Mouse (Mus musculus) lung, postnatal 36 days (tissue): ENCODE results near the gene Cradd.

Source experiments
- DNase-seq: peaks from one replicate; pipeline ENCODE4 v3.0.0; 2022; ENCODE audit warnings: mixed read lengths

Cradd gene

DNA sequence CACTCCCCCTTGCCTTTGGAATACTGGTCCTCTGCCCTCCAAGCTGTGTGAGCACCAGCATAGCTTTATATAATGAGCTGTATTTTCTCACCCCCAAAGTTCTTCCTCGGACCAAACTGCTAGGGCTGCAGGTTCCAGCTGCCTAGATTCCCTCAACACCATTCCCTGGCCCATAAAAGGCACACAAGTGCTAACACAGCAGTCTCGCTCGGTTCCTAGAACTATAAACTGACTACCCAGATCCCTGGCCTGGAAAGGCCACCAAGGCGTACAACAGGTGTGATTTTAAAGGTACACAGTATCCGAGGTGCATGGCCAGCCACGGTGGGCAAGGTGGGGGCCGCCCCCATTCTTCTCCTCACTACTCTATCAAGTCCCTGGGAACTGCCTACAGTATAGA is 54.8 kb downstream of the Cradd start:
- DNase-seq = no peak

DNA sequence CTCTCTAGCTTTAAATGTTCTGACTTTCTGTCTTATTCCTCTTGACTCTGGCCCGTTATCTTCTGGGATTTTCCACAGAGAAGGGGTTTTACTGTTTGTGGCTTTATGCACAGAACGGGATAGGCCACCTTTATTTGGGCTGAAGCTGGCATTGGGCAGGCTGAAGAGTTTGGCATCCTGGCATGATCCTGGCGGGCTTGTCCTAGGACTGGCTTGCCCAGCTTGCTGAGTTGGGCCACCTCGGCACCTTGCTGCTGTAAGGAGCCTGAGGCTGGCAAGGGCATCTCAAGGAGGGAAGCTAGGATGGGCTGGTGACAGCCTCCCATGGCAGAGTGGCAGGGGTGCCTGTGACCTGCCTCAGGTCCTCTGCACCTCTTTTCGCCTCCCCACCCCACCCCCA is 55.6 kb downstream of the Cradd start:
- DNase-seq = no peak

DNA sequence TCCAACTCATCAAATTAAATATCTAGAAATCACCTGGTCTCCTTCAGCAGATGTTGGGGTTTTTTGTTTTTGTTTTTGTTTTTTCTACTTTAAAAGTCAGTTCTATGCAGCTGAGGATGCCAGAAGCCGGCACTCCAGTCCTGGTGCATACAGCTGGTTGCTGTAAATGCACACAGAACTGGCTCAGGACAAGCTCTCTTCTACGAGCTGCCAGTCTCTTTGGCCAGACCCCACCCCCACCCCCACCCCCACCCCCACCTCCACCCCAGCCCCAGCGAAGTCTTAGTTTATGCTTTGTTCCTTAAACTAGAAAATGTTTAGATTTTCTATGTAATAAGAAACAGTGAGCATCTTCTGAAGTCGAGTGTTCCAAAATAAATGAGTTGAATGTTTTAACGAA is 57.0 kb downstream of the Cradd start:
- DNase-seq = no peak

DNA sequence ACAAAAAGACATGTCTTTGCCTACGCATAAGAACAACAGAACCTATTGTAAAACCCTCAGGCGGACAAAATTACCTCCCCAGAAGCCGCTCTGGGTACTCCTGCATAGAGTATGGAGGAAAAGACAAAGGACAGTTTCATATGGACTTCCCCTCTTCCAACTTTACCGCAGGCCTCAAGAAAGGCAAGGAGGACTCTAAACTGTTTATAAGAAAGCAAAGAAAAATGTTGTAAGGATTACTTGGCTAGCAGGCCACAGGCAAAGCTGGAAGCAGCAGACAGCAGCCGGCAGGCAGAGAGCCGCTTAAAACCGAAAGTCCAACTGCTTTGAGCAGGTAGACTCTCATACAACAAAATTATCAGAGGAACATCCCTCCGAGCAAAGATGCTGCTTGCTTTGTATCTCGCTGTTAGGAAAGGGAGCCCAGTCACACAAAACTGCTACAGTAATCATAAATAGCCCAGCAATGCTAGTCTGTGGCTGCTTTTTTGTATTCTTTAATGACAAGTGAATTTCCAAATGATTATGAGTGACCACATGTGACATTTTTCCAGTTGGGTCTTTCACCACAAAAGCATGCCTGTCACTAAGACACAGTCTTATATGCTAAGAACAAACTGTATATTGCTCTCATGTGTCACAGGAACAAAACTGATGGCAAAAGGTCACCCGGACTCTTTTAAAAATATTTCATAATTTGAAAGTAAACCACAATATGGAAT is 57.7 kb downstream of the Cradd start:
- peak; percentile 49 for DNase-seq

DNA sequence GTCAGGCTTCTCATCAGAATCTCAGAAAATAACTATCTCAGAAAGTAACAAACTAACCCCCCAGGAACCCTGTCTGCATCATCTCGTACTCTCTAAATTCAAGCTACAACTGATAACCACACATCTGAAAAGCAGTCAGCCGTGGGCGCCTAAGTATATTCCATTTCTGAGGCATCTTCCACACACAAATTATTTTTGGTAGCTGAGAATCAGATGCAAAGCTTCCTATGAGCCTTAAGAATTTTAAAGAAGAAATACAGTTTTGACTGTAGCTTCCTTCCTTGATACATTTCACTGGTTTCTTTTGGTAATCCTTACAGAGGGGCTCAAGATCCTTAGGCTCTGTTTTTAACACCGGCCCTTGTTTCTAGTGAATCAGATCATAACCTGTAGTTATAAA is 58.4 kb downstream of the Cradd start:
- DNase-seq = no peak

DNA sequence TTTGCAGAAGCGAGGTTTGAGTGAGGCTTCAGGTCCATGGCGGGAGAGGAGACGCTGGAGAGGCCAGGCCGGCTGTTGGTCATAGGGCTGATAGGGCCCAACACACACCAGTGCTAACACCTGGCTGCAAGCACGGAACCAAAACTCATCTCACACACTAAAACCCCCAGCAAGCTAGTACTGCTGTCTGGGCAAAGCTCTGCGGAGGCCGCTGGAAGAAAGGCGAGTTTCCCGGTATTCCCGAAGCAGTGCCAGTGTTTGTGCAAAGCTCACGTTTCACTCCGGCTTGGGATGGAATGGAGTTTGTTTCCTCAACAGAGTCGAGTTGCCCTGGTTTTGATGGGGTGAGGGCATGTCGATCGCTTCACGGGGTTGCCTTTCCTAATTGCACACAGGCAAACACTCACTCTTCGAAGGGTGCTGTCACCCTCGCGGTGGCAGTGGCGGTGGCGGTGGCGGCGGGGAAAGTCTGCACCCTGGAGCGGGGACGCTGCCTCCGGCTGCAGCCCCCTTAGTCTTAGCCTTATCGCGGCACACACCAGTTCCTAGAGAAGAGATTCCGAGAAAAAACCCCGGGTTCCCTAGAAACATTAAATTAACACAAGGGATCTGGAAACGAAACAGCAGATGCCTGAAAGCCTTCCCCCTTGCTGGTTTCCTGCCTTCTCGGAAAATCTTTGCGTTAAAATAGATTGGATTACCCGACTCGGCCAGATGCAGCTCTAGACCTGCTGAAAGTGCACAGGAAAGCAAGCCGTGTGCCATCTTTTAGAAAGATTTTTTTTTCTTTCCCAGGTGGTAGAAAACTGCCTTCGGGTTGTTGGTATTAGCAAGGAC is 59.2 kb downstream of the Cradd start:
- peak; percentile 56 for DNase-seq

DNA sequence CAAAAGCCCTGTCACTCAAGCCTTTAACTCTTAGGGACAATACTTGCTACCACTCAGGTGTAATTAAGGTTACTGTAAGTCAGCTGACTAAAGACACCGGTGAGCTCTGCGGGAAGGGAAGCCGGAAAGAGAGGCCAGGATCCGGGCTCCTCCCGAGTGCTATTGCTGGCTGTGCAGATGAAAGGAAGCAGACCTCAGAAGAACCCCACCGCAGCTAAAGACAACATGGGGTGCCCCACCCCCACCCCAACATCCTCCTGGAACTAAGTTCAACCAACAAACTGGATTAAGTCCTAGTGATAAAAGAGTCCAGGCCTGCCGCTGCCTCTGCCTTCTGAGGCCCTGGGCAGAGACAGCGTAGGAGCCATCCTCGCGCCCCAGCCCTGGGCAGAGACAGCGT is 61.5 kb downstream of the Cradd start:
- peak; percentile 39 for DNase-seq

DNA sequence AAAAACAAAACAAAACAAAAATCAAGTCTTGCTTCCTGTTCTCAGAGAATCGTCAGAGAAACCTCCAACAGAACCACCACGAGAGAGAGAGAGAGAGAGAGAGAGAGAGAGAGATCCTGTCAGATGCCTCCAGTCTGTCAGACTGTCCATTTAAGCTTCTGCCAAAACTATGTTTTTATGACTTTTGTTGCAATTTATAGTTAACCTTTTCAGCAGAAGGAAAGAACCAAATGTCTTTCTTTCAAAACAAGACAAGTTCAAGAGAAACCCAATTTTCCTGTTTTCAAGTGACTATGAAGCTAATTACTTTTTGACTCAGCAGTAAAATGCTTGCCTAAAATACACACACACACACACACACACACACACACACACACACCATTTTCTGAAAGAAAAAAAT is 62.7 kb downstream of the Cradd start:
- DNase-seq = no peak

DNA sequence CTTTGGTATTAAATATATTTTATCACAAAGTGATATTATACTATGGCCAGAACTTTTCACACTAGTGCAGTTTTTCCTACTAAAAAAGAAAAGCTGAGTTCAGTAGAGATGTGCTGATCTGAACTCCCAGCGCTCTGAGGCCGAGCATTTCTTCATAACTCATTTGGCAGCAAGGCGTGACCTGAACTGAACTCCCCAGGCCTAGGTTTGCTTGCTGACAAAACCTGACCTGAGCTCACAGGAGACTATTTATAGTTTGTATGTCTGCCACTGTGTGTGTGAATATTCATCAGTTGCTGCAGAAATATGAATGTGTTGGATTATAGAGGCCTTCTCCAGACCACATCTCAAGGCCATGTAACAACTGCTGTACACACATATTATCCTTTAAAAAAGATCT is 63.5 kb downstream of the Cradd start:
- DNase-seq = peak; percentile 64

DNA sequence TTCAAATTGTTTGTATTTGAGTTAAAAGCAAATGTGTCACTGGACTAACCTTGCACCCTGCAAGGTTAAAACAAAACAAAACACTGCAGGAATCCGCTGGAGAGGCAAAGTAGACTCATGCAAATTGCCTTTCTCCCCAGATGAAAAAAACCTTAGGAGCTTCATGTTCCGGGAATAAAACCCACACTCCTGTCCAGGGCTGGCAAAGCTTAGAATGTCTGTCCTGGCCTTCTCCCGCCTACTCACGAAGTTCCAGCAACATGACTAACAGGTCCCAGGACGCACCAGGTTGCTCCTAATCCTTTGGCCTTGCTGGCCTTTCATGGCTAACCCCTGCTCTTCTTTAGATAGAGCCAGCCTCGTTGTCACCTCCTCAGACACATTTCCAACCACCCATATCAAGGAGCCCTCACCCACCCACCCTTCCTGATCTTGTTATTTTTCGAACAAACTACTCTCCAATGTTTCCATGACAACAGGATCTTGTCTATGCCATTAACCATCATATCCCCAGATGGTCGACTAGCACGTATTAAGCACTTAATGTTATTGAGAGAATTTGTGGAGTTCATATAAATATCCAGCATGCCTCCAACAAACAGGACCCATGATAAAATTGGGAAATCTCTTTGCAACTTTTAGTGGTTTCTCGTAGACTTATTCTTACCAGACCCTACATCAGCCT is 65.3 kb downstream of the Cradd start:
- no peak for DNase-seq

DNA sequence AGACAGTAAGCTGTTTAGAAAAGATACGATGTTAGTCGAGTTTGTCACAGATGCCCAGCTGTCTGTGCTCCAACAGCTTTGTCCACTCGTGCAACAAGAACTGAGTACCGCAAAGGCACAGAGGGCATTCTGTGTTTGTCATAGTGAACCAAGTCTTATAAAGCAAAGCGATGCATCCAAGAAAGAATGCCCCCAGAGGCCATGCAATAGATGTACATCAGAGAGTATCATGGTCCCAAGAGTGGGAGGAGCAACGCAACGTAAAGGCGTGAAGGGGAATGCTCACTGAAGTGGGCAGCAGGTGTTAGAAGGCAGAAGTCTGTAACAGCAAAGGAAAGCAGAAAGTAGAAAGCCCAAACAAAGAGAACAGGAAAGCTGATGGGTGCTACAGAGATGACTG is 66.0 kb downstream of the Cradd start:
- DNase-seq = no peak

DNA sequence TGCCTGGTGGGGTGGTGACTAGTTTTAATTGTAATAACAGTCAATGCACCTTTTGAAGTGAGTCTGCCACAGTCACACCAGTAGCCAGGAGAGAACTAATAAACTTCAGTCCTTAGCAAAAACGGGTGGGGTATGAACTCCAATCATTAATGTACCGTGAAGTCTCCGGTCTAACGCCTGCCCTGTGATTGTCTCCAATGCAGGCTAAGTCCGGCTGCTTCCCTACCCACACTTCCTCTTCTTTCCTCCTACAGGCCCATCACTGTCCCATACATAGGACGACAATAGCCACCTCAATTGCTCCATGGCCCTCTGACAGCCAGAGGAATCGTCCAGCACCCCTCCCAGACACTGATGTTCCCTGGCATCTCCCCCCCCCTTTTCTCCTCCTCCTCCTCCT is 67.8 kb downstream of the Cradd start:
- no peak for DNase-seq

DNA sequence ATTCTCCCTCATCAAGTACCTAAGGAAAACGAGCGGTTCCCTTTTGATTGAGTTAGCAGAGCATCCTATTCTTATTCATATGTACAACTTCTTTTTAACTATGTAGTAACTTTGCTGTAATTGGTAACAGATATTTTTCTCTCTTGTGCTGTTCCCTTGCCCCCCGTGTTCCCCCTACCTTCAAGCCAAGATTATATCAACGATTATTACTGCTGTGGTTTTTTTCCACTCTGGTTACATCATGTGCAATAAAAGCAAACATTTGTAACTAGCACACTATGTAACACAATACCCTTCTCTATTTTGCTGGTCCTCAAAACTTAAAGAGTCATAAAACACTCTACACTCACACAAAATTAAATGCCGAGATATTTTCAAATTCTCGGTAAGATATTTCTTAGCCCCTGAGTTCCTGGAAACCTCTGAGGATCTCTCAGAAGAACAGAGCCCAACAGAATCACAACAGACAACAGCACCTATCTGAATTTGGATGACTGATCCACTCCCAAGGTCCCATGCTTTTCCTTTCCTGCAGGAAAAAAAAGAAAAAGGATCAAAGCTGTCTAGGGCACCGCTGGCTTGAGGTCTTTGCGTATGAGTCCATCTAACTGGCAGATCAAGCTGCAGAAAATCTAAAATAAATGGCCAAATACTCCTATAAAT is 68.8 kb downstream of the Cradd start:
- DNase-seq = no peak

DNA sequence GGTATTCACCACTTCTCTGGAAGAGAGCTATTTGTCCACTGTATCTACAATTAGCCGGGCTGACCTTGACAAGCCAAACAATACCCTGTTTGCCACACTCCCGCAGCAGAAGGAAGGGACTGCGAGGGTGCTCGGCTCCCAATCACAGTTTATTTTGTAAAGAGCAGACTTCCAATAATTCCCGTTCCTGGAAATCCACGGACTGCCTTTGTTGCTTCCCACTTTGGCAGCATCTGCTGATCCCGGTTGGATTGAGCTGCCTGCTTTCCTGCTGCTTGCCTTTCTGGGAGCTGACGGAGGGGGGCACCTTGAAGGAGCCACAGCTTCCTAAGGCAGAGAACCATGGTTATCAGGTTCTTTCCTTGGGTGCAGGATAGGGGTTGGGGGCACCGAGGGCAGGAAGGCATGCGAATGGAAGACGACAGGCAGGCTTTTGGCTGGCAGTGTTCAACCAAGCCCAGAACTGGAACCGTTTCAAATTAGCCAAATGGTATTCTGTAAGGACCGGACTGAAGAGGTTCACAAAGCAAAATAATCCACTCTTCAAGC is 69.4 kb downstream of the Cradd start:
- peak; percentile 64 for DNase-seq

DNA sequence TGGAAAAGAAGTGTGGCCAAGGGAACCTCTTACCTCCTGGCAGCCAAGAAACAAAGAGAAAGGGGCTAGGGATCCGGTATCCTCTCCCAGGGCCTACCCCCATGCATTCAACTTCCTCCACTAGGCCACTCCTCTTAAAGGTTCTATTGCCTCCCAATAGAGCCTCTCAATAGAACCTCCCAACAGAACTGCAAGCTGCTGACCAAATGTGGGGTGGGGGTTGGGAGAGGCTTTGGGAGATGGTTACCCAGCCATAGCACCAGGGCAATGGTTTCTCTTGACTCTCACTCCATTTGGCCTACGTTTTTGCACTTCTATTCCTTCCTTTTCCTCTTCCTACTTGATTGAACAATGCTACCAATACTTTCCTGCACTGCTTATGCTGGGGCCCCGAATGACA is 69.9 kb downstream of the Cradd start:
- no peak for DNase-seq

DNA sequence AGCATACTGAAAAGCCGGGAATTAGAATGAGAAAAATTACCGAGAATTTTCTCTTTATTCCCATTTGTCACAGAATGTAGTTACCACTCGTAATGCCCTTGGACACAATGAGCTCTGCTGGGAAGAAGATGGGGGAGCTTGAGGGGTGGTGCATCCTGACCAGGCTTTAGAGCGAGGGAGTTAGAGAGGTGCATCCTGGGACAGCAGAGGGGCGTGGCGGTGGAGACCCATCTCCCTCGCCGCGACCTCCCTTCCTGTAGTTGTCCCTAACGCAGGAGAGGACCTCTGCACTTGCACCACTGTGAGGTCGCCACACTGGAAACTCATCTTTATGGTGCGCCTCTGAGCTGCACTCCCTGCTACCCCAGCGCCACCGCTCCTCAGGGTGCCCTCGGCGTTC is 72.3 kb downstream of the Cradd start:
- DNase-seq = no peak

DNA sequence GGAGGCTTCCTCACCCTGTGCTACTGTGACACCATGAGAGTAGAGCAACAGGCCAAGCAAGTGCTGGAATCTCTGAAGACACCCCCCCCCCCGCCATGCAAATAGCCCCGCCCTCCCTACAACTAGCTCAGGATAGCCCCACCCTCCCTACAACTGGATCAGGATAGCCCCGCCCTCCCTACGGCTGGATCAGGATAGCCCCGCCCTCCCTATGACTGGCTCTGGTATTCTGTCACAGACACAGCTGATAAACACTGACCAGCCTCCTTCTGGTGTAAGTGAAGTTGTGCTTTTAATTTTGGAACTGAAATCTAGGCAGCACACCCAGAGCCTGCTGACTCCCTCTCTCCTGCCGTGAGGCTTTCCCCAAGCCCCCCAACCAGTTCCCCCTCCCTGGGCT is 75.6 kb downstream of the Cradd start:
- DNase-seq = no peak

DNA sequence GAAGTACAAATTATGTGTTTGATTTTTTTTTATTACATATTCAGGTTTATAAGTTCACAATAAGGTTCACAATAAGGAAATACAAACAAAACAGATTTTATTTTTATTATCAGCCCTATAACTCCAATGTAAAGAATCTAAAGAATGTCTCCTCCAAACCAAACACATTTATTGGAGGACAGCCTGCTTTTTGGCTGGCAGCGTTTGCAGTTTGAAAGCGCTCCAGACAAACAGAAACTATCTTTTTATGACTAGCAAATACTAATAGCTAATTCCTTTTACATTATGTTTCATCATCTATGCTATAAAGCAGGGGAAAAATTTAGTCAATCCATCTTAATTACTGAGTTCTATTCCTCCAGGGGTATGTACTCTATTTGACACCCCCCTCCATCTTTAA is 77.2 kb downstream of the Cradd start:
- no peak for DNase-seq

DNA sequence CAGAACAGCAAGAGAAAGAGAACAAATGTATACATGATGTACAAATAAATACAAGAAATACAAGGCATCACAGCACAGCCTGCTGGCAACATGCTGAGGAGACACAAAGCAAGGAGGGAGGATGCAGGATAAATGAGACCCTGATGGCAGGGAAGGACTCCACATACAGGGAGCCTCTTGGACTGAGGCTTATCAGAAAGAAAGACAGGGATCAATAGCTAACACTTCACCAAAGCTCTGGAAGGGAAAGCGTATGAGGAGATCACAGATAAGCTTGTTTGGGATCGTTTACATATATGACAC is 78.3 kb downstream of the Cradd start:
- no peak for DNase-seq

DNA sequence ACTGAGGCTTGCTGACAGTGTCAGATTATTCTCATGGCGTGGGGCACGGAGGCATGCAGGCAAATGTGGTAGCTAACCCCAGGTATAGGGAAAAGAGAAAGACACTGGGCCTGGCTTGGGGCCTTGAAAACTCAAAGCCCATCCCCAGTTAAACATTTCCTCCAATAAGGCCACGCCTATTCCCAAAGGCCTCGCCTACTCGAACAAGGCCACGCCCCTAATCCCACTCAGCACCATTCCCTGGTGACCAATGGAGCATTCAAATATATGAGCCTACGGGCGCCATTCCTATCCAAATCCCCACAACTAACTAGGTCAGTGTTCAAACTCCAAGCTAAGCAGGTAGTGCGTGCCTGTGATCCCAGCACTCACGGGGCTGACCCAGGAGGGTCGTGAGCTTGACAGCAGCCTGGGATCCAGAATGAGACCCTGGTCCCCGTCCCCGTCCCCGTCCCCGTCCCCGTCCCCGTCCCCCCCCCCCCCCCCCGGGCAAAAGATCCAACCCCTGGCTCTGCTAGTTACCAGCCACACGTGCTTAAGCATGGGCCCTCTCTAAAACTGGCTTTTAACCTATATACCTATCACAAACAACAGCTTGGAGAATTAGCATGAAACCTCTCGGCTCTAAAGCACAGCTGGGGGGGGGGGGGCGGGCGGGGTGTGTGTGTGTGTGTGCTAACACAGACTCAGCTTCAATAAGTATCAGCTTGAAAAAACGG is 78.8 kb downstream of the Cradd start:
- no peak for DNase-seq

DNA sequence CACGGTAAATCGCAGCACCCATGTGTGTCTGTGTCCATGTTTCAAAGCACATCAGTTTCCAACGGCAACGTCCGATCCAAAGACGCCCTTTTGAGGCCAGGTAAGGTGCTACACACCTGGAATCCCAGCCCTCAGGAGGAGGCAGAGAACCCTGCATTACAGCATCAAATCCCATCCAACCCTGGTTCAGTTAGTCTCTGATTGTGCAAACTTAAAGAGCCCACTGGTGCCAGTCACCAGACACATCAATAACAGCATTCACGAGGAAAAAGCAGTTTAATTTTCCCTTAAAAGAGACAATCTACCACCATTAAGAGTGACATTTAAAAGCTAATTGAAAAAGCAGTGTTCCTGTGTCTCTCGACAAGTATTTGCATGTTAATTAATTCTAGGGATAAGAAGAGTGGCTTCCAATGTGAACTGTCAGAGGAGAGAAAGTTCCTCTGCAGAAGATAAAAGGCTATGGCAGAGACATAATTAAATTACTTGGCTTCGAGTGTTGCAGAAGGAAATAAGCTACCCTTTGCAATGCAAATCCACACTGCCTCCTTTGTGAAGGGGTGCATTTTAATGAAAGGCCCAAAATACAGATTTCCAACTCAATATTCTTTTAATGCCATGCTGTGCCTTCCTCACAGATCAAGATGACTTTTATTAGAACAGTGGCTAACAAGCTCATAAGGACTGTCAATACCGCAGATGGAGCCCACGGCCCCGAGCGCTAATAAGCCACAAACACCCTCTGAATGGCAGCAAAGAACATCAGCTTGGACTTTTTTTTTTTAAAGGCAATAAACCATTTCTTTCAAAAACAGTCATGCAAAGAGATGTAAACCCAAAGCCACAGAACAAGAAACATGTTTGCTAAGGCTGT is 84.5 kb downstream of the Cradd start:
- DNase-seq = no peak

DNA sequence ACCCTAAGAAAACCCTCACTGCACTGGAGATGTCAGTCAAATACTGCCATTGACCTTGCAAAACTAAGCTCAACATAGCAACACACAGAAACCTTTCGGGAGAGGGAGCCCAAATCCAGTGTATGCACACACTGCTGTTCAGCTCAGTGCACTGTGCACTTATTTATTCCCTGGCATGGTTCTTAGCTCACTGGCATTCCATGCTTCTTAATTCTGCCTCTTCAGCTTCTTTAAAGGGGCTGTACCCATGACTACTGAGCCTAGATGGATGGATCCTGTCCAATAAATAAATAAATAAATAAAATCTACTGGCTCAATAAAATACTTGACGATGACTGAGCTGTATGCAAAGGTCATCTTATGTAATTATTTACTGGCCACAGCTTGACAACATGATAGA is 85.3 kb downstream of the Cradd start:
- DNase-seq = no peak
